Mouse (Mus musculus) ES-Bruce4 (cell line): ENCODE results near the gene Lsmem1.

Experiments used
- CTCF ChIP-seq: IDR thresholded peaks from one replicate; pipeline ENCODE4 v1.8.1; 2011; ENCODE audit warnings: low read depth, low read length
- EP300 ChIP-seq: IDR thresholded peaks from 2 replicates; pipeline ENCODE4 v1.6.1; 2011; ENCODE audit warnings: low read depth, low read length; ENCODE audit not compliant: insufficient read depth
- POLR2A ChIP-seq: IDR thresholded peaks from one replicate; pipeline ENCODE4 v1.8.1; 2011; ENCODE audit warnings: low read length; ENCODE audit not compliant: insufficient read depth

DNA sequence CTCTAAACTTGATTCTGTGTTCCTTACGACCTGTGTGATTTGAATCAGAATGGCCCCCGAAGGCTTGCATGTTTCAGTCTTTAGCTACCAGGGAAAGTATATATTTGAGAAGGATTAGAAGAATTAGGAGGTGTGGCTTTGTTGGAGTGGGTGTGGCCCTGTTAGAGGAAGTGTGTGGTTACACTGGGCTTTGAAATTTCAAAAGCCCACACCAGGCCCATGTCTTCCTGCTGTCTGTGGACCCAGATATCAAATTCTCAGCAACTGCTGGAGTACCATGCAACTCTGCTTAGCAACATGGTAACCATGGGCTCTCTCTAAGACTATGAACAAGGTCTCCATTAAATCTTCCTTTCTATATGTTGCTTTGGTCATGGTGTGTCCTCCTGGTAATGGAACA, 27.7 kb downstream of the Lsmem1 start:
- TF ChIP-seq POLR2A (no peak), CTCF (no peak), EP300 (no peak)
